13 mouse cellular contexts compared by ENCODE assay signal in genomic region chr14:22357991-22358503, GRCm38 (mm10).
DNase-seq lines count a peak whose midpoint lies in the region; ATAC-seq and TF ChIP-seq lines count a peak whose summit lies in the region.
"Had no signal": no experiment of that assay in that cellular context is flagged by ENCODE, and none has a peak within 500 bp of the region (broad histone marks: within the 10 kb centered on the region; RNA-seq: fewer than 3 reads in every experiment).

No protein-coding gene starts in this region.

- no peak for TF ChIP-seq CTCF in intestine, postnatal 0 days (IDR thresholded peaks at IDR 0.05; ENCODE audit: low read depth)

- no peaks in the 10 kb centered on the region for H3K27me3 ChIP-seq in hindbrain, embryonic 11.5 days (ENCODE audit: control insufficient read depth, insufficient read depth, low read length)
- peaks cover 16% of the 10 kb centered on the region for H3K27me3 ChIP-seq in midbrain, embryonic 12.5 days
- no peaks in the 10 kb centered on the region for H3K27me3 ChIP-seq in intestine, postnatal 0 days (replicated peaks; ENCODE audit: control insufficient read depth, insufficient read depth, low read length)

- peak; percentile 53 for DNase-seq in left cerebral cortex, postnatal 4 days
- no peak for DNase-seq in left cerebral cortex, postnatal 36 days (ENCODE audit: low spot score in 2 of 2)
- peak; percentile 44 for DNase-seq in embryo, embryonic 11 days
- peak; percentile 33 for DNase-seq in hindbrain, embryonic 11.5 days (ENCODE audit: low spot score)
- no peak for DNase-seq in kidney, adult 8-10 months
- DNase-seq in layer of hippocampus, adult 11-12 months (ENCODE audit: low spot score) = no peak
- DNase-seq: heart, adult 2 months; heart, postnatal 36 days; kidney, postnatal 10 days; layer of hippocampus, postnatal 36 days had no signal

- H3K36me3 ChIP-seq in hindbrain, embryonic 11.5 days (ENCODE audit: control insufficient read depth, insufficient read depth, low read length) = no peaks in the 10 kb centered on the region
- H3K36me3 ChIP-seq in midbrain, embryonic 12.5 days = no peaks in the 10 kb centered on the region
- no peaks in the 10 kb centered on the region for H3K36me3 ChIP-seq in intestine, postnatal 0 days (ENCODE audit: control insufficient read depth, insufficient read depth)

- no peak for ATAC-seq in hindbrain, embryonic 11.5 days (ENCODE audit: low FRiP score)
- peak; percentile 76; the same call in 1 of the 2 replicates for ATAC-seq in midbrain, embryonic 12.5 days (ENCODE audit: low FRiP score, low read depth)
- ATAC-seq in intestine, postnatal 0 days = no peak

- no peaks in the 10 kb centered on the region for H3K9me3 ChIP-seq in hindbrain, embryonic 11.5 days (ENCODE audit: control insufficient read depth, low read length)
- no peaks in the 10 kb centered on the region for H3K9me3 ChIP-seq in midbrain, embryonic 12.5 days
- no peaks in the 10 kb centered on the region for H3K9me3 ChIP-seq in intestine, postnatal 0 days (ENCODE audit: control insufficient read depth)

- no peak overlapping the region for H3K4me3 ChIP-seq in hindbrain, embryonic 11.5 days (ENCODE audit: low read depth, low read length)
- no peak overlapping the region for H3K4me3 ChIP-seq in midbrain, embryonic 12.5 days
- no peak overlapping the region for H3K4me3 ChIP-seq in intestine, postnatal 0 days (ENCODE audit: low read depth, low read length)
- H3K4me3 ChIP-seq: heart, adult 2 months had no signal

- H3K27ac ChIP-seq in hindbrain, embryonic 11.5 days (ENCODE audit: low read depth, low read length) = no peak overlapping the region
- H3K27ac ChIP-seq in midbrain, embryonic 12.5 days (replicated peaks) = peak overlapping the region; percentile 58; the same call in 1 of the 2 replicates
- H3K27ac ChIP-seq in intestine, postnatal 0 days (ENCODE audit: low read depth, low read length) = no peak overlapping the region
- H3K27ac ChIP-seq: heart, adult 2 months had no signal

- H3K9ac ChIP-seq in hindbrain, embryonic 11.5 days (ENCODE audit: low read depth, low read length) = no peak overlapping the region
- H3K9ac ChIP-seq in midbrain, embryonic 12.5 days (replicated peaks) = no peak overlapping the region
- no peak overlapping the region for H3K9ac ChIP-seq in intestine, postnatal 0 days (ENCODE audit: low read depth, low read length)

- peaks cover 3% of the 10 kb centered on the region; the same call in 1 of the 2 replicates for H3K4me1 ChIP-seq in hindbrain, embryonic 11.5 days (replicated peaks; ENCODE audit: control insufficient read depth, insufficient read depth, low read length)
- H3K4me1 ChIP-seq in midbrain, embryonic 12.5 days = peaks cover 28% of the 10 kb centered on the region
- H3K4me1 ChIP-seq in intestine, postnatal 0 days (replicated peaks; ENCODE audit: control insufficient read depth, insufficient read depth, low read length) = no peaks in the 10 kb centered on the region

- no peak overlapping the region for H3K4me2 ChIP-seq in hindbrain, embryonic 11.5 days (replicated peaks; ENCODE audit: low read depth, low read length)
- no peak overlapping the region for H3K4me2 ChIP-seq in midbrain, embryonic 12.5 days (replicated peaks)
- no peak overlapping the region for H3K4me2 ChIP-seq in intestine, postnatal 0 days (replicated peaks; ENCODE audit: low read depth)
- H3K4me2 ChIP-seq: liver, embryonic 11.5 days had no signal

- 29% methylated on average over 9 of the region's 9 CpGs for WGBS in hindbrain, embryonic 11.5 days
- 11% methylated on average over 9 of the region's 9 CpGs for WGBS in midbrain, embryonic 12.5 days
- 79% methylated on average over 9 of the region's 9 CpGs for WGBS in intestine, postnatal 0 days

- intact Hi-C loops in left cerebral cortex, postnatal 4 days (cut with DNase I) = no loop called here
- intact Hi-C loops in left cerebral cortex, postnatal 36 days (cut with DNase I) = no loop called here

Comparison
In these comparisons a context has a peak if more than half of its experiments do, and no peak if none do; other contexts are left out.
1. DNase-seq: peak in left cerebral cortex, postnatal 4 days (single experiment), embryo, embryonic 11 days (single experiment) and hindbrain, embryonic 11.5 days (single experiment); none in left cerebral cortex, postnatal 36 days (0 of 2), kidney, adult 8-10 months (0 of 2) and layer of hippocampus, adult 11-12 months (single experiment).